Mouse (Mus musculus): ENCODE results near the gene Itpr1.

Gene Itpr1

DNA sequence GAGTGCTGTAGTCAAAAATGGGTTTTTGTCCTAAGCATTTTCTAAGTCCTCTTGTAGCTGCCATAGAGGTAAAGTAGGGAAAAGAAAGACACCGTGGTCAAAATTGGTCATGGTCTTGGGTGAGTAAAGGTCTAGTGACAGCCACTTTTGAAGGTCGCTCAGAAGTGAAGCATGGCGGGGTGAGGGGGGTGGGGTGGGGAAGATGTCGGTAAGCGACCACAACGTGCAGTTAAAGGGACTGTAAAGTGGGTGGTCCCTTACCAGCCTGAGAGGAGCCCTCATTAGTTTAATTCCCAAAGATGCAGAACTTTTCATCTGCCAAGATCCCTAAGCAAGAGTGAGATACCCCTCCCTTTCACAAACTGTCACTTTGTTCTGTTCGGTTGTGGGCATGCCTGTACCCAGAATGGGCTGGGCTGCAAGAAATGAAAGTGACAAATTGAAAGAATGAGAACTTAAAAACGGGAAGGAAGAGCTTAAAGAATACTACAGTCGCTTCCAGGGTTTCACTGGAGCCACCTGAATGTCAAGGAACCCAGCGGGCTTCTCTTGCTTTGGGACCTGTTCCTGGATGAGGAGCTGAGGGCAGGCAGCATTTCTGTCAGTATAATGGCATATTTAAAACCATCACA lies 1.5 kb downstream of the Itpr1 start:
- DNase-seq (ENCODE audit: low spot score) = no peak

DNA sequence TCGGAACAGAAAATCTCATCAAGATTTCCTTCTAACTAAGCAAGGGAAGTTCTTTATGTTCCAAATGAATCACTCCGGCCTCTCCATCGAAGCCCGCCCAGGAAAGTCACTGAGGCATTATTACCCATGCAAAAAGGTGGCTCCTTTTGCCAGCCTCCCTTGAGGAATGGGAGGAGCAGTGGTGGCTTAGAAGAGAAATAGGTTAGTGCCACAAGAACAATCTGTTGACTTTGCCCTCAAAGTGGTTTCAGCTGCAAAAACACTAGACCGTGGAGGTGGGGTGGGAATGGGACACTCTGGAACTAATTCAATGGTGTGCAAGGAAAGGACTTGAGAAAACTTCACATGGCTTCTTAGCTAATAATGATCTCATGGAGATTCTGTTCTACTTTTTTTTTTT lies 3.2 kb downstream of the Itpr1 start:
- DNase-seq (ENCODE audit: low spot score) = no peak

DNA sequence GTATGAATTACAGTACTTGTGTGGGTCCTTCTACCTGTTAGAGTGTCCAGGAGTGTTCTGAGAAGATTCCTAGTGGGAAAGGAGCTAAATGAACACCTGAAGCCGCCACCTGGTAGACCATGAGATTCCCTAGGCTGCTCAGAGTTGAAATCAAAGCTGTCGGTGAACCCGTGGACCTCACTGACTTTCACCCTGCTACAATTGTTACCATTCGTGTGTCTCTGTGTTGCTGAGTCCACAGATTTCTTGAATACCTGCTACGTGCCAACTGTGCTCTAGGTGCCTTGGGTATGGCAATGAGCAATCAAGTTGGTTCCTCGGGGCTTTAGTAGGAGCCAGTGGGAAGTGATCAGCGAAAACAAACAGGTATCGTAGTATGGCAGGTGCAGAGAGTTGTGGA lies 3.9 kb downstream of the Itpr1 start:
- DNase-seq (ENCODE audit: low spot score) = no peak

DNA sequence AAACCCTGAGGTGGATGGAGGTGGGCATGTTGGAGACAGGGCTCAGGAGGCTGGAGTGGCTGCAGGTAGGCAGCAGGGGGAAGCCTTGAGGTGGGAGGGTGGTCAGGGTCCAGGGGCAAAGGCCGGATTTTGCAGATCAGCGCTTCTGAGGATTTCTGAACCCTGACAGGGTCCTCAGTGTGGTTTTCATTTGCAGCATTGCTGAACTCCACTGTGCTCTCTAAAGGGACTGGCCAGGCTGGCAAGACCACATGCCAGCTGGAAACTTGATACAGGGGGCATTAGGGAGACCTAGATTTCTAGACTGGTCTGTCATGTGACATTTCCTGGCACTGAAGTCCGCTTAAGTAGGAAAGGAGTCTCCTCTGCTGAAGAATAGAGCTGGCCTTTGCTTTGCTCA lies 5.1 kb downstream of the Itpr1 start:
- no peak for DNase-seq (ENCODE audit: low spot score)

GRCm38 (mm10) chr6:108222435-108222834 lies 9.5 kb downstream of the Itpr1 start:
- DNase-seq (ENCODE audit: low spot score) = no peak

DNA sequence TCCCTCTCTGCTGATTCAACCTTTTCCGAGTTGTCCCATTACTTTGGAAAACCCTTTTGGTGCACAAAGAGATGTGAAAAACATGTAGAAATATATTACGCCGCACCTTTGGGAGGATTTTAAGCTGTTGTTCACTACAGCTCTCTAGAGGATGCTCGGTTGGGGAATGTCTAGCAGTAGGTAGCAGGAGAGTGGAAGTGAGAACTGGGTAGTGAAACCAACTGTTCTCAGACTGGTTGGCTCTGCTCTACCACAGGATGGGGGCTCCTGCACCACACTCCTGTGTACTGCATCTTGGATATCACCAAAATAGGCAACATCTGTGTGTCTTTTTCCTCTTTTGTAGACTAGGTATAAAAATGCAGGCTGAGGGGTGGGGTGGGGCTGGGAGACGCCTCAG lies 10.0 kb downstream of the Itpr1 start:
- no peak for DNase-seq (ENCODE audit: low spot score)

DNA sequence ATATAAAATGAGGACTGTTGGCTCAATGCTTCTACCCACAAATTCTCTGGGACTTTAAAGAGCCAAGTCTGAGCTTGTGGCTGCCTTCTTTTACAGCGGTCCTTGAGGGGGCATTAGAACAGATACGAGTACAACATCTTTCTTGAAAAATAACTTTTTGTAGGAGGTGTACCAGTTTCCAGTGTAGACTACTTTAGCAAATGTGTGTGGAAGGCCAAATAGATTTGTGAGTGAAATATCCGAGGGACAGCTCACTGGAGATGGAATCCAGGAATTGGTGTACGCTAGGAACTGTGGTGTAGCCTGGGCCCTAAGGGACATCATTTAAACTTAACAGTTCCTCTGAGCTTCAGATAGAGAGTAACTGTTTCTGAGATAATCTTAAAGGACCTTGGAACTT lies 11.5 kb downstream of the Itpr1 start:
- DNase-seq (ENCODE audit: low spot score) = no peak

- DNase-seq (ENCODE audit: low spot score) = no peak
Measured at GRCm38 (mm10) chr6:108225027-108225426, 12.1 kb downstream of the Itpr1 start.

DNA sequence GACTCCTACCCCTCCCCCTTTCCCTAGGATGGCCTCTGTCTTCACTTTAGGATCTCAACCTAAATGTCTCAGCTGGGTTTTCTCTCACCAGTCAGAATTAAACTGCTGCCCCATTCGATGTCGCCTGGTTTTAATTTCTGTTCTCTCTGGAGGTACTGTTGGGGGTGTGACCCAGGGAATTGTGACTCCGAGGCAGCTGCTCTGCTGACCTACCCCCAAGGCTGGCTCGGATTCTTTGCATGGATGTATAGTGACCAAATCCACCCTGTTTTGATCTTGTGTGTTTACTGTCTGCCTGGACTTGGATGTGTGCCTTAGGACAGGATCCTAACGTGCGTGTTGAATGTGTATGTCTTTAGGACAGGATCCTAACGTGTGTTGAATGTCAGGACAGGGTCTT lies 13.3 kb downstream of the Itpr1 start:
- no peak for DNase-seq (ENCODE audit: low spot score)

DNA sequence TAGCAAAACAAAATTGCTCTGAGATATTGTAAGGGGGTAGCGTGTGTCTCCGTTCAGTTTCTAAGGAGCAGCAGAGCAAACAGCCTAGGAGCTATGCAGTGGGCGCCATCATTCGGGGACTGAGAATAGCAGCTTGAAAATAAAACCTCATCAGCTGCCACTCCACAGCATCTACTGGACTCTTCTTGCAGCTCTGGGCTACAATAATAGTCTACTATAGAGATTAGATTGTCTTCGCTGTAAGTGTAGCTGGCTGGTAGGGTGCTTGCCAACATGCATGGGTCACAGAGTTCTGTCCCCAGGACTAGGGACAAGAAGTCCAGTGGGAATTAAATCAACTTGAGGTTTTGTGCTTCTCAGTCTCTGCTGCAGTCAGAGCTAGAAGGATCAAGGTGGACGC lies 14.6 kb downstream of the Itpr1 start:
- DNase-seq (ENCODE audit: low spot score) = no peak

- no peak for DNase-seq (ENCODE audit: low spot score)
Measured at GRCm38 (mm10) chr6:108228048-108228447, 15.2 kb downstream of the Itpr1 start.

- DNase-seq (ENCODE audit: low spot score) = no peak
Measured at GRCm38 (mm10) chr6:108228601-108229000, 15.7 kb downstream of the Itpr1 start.

DNA sequence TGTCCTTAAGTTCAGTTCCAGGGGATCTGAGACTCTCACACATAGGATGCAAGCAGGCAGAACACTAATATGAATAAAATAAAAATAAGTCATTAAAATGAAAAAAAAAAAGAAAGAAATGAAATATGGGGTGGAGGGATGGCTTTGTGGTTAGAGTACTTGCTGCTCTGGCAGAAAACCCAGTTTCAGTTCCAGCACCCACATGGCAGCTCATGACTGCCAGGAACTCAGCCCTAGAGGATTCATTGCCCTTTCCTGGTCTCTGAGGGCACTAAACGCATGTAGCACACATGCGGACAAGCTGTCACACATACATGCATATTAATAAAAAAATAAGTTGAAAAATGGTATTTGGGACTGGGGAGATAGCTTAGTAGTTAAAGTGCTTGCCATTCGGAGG lies 17.7 kb downstream of the Itpr1 start:
- DNase-seq (ENCODE audit: low spot score) = no peak

GRCm38 (mm10) chr6:108231892-108232710 lies 19.2 kb downstream of the Itpr1 start:
- no peak for DNase-seq (ENCODE audit: low spot score)

DNA sequence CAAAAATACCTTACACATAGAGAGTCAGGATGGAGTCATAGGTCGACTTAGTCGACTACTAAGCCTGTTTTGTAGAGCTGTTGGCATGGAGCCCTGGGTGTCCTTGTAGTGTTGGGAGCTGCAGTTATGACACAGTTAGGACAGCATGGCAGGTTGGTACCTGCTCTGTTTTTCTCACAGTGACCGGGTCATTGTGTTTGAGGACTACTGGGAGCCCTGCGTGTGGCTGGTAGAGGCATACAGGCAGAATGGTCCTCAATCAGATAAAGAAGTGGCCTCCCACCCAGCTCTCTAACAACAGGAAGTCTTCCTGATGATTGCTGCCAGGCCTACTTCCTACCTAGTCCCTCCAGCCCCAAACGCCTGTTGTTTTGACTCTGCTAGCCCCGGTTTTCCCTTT lies 20.2 kb downstream of the Itpr1 start:
- DNase-seq (ENCODE audit: low spot score) = no peak

- DNase-seq (ENCODE audit: low spot score) = no peak
Measured at GRCm38 (mm10) chr6:108234536-108234935, 21.6 kb downstream of the Itpr1 start.

DNA sequence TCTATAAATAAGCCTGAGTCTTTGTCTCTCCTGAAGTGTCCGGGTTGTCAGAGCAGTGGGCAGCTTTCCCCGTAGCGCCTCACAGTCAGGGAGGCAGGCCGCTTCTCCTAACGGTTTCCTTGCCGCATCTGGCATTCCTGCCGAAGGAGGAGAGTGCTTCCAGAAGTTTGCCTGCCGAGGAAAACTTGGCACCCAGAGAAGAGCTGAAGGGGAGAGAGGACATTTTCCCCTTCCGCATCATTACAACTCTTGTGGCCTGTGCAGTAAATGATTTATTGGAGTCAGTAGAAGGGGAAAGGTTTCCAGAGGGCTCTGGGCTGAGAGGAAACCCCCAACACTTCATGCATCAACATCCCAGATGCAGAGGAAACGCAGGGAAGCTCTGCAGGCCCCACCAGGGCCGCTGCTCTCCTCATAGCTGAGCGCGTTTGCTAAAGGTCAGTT lies 22.8 kb downstream of the Itpr1 start:
- no peak for DNase-seq (ENCODE audit: low spot score)

DNA sequence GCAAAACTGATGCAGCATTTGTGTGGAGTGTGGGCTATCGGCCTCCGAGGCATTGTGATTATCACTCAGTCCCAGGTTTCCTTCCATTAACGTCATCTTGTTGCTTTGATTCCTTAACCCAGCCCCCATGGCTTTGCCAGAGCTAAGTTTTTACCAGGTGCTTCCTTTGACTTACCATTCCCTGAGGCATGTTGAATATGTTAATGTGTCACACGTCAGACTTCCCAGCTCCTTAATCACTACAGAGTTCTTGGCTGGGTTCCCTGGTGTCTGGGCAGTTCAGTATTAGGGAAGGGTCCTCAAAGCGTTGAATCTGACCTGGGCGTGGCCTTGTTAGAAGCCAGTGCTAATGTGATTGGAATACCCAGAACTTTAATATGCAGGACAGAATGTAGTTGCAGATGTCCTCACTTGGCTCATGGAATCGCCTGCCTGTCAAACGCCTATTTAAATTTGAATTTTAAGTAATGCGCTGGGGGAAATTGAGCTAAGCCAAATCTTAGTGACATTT lies 23.6 kb downstream of the Itpr1 start:
- DNase-seq (ENCODE audit: low spot score) = no peak

DNA sequence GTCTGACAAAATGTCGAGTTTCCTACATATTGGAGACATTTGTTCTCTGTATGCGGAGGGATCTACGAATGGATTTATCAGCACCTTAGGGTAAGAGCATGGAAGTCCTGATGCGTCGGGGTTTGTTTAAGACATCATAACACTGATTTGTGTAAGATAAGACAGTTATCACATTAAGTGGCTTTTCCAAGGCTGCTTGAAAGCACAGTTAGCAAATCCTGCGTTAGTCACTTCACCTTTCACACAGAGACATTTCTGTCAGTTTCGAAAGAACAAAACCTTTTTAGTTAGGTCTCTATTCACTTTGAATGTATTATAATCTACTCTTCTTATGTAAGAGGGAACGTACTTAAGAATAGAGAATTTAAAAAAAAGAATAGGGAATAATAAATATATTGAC lies 24.1 kb downstream of the Itpr1 start:
- DNase-seq (ENCODE audit: low spot score) = no peak

- no peak for DNase-seq (ENCODE audit: low spot score)
Measured at GRCm38 (mm10) chr6:108237585-108237984, 24.7 kb downstream of the Itpr1 start.

- DNase-seq (ENCODE audit: low spot score) = no peak
Measured at GRCm38 (mm10) chr6:108238011-108238410, 25.1 kb downstream of the Itpr1 start.

DNA sequence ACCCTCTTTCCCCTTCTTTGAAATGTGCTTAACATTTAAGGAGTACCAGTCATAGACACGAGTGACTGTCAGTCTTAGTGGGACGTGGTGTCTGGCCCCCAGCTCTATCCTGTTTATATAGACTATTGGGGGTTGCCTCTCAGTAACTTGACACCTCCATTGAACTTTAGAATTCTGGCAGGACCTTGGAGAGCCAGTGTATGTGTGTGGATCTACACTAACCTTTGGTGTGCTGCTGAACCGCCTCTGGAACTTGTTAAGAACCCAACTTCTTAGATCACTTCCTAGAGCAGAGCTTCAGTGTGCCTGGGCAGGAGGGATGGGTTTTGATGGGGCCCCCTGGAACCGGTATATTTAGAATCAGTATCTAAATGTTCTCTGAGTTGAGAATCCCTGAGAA lies 26.2 kb downstream of the Itpr1 start:
- no peak for DNase-seq (ENCODE audit: low spot score)

GRCm38 (mm10) chr6:108240004-108240403 lies 27.1 kb downstream of the Itpr1 start:
- no peak for DNase-seq (ENCODE audit: low spot score)

DNA sequence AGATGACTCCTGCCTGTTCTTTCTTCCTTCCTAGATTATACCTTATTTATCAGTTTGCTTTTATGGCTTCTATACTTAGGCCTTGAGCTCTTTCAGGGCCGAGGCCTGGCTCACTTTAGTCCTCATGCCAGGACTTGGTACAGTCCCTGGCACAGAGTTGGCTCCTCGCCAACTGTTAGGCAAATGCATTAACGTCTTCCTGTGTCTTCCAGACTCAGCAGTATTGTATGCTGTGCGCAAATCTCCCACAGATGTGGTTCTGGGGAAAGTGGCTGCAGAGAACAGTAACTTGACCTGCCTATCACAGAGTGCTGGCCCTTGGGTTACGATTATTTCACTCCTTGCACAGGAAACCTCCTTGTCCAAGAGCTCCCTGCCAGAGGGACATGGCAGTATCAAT lies 27.9 kb downstream of the Itpr1 start:
- no peak for DNase-seq (ENCODE audit: low spot score)
